Comparison of ENCODE assay signal across 11 mouse cellular contexts in genomic region chr13:59468181-59468802, GRCm38 (mm10).
DNase-seq lines count a peak whose midpoint lies in the region; ATAC-seq lines count a peak whose summit lies in the region.
"Had no signal": no experiment of that assay in that cellular context is flagged by ENCODE, and none has a peak within 500 bp of the region (broad histone marks: within the 10 kb centered on the region; RNA-seq: fewer than 3 reads in every experiment).

No protein-coding gene starts in this region.

- H3K36me3 ChIP-seq in heart, embryonic 15.5 days = 0 out of 2 replicates have a peak, but pooled peaks cover 1% of the 10 kb centered on the region
- peaks cover 93% of the 10 kb centered on the region for H3K36me3 ChIP-seq in megakaryocyte, embryonic 14.5 days (replicated peaks; ENCODE audit: low read length)
- H3K36me3 ChIP-seq in embryonic facial prominence, embryonic 10.5 days (replicated peaks) = peaks cover 7% of the 10 kb centered on the region
- H3K36me3 ChIP-seq in stomach, embryonic 16.5 days (ENCODE audit: control insufficient read depth, insufficient read depth, low read length) = no peaks in the 10 kb centered on the region

- peaks cover 18% of the 10 kb centered on the region for H3K4me1 ChIP-seq in heart, embryonic 15.5 days (replicated peaks)
- peaks cover 7% of the 10 kb centered on the region; the same call in 1 of the 2 replicates for H3K4me1 ChIP-seq in megakaryocyte, embryonic 14.5 days
- H3K4me1 ChIP-seq in embryonic facial prominence, embryonic 10.5 days = no peaks in the 10 kb centered on the region
- no peaks in the 10 kb centered on the region for H3K4me1 ChIP-seq in stomach, embryonic 16.5 days (ENCODE audit: control insufficient read depth, insufficient read depth, low read length)
- H3K4me1 ChIP-seq: liver, embryonic 13.5 days; midbrain, embryonic 12.5 days had no signal

- H3K9me3 ChIP-seq in heart, embryonic 15.5 days (replicated peaks) = no peaks in the 10 kb centered on the region
- no peaks in the 10 kb centered on the region for H3K9me3 ChIP-seq in megakaryocyte, embryonic 14.5 days
- no peaks in the 10 kb centered on the region for H3K9me3 ChIP-seq in embryonic facial prominence, embryonic 10.5 days
- H3K9me3 ChIP-seq in stomach, embryonic 16.5 days (replicated peaks; ENCODE audit: control insufficient read depth, low read length) = no peaks in the 10 kb centered on the region
- H3K9me3 ChIP-seq: liver, embryonic 13.5 days; midbrain, embryonic 12.5 days; neural tube, embryonic 15.5 days had no signal

- no peak overlapping the region for H3K9ac ChIP-seq in heart, embryonic 15.5 days
- H3K9ac ChIP-seq in stomach, embryonic 16.5 days (ENCODE audit: low read length) = no peak overlapping the region
- H3K9ac ChIP-seq: liver, embryonic 13.5 days; midbrain, embryonic 12.5 days had no signal

- intact Hi-C loops in heart, postnatal 36 days (cut with DNase I) = no loop called here

- H3K27ac ChIP-seq in heart, embryonic 15.5 days = peak overlapping the region; percentile 71
- H3K27ac ChIP-seq in embryonic facial prominence, embryonic 10.5 days (replicated peaks) = 0 out of 2 replicates have a peak overlapping the region, but pooled peaks have one; percentile 14
- no peak overlapping the region for H3K27ac ChIP-seq in stomach, embryonic 16.5 days (ENCODE audit: low read length)
- H3K27ac ChIP-seq: liver, embryonic 13.5 days; midbrain, embryonic 12.5 days; neural tube, embryonic 15.5 days had no signal

- H3K4me3 ChIP-seq in heart, embryonic 15.5 days = no peak overlapping the region
- H3K4me3 ChIP-seq in megakaryocyte, embryonic 14.5 days (replicated peaks) = peak overlapping the region; percentile 13
- H3K4me3 ChIP-seq in embryonic facial prominence, embryonic 10.5 days = no peak overlapping the region
- no peak overlapping the region for H3K4me3 ChIP-seq in stomach, embryonic 16.5 days (replicated peaks; ENCODE audit: low read length)
- H3K4me3 ChIP-seq: liver, embryonic 13.5 days; midbrain, embryonic 12.5 days; neural tube, embryonic 15.5 days had no signal

- DNase-seq in heart, postnatal 36 days = no peak
- DNase-seq in embryonic facial prominence, embryonic 10.5 days (ENCODE audit: low spot score) = no peak
- no peak for DNase-seq in embryo, embryonic 10 days (ENCODE audit: low spot score)
- DNase-seq: liver, embryonic 13.5 days; thymus, postnatal 4 days had no signal

- H3K27me3 ChIP-seq in heart, embryonic 15.5 days = no peaks in the 10 kb centered on the region
- no peaks in the 10 kb centered on the region for H3K27me3 ChIP-seq in megakaryocyte, embryonic 14.5 days (replicated peaks)
- H3K27me3 ChIP-seq in embryonic facial prominence, embryonic 10.5 days (replicated peaks; ENCODE audit: low read depth, poor library complexity, severe bottlenecking) = no peaks in the 10 kb centered on the region
- H3K27me3 ChIP-seq in stomach, embryonic 16.5 days (ENCODE audit: control insufficient read depth, insufficient read depth, low read length) = no peaks in the 10 kb centered on the region
- H3K27me3 ChIP-seq: liver, embryonic 13.5 days; midbrain, embryonic 12.5 days; neural tube, embryonic 15.5 days had no signal

- WGBS in heart, embryonic 15.5 days = 74% methylated on average over 8 of the region's 8 CpGs
- whole genome bisulfite sequencing in embryonic facial prominence, embryonic 10.5 days = 87% methylated on average over 8 of the region's 8 CpGs
- 74% methylated on average over 8 of the region's 8 CpGs for WGBS in stomach, embryonic 16.5 days

- no peak for ATAC-seq in heart, embryonic 15.5 days (replicated peaks; ENCODE audit: insufficient number of reproducible peaks, insufficient read depth, low FRiP score, low read depth)
- no peak for ATAC-seq in megakaryocyte, adult 5-6 weeks (ENCODE audit: poor library complexity, severe bottlenecking)
- peak; percentile 58; the same call in 1 of the 2 replicates for ATAC-seq in stomach, embryonic 16.5 days (ENCODE audit: insufficient read depth, low FRiP score)

- peak overlapping the region; percentile 7; the same call in 1 of the 2 replicates for H3K4me2 ChIP-seq in heart, embryonic 15.5 days
- H3K4me2 ChIP-seq in stomach, embryonic 16.5 days (ENCODE audit: low read depth, low read length) = no peak overlapping the region
- H3K4me2 ChIP-seq: liver, embryonic 13.5 days; midbrain, embryonic 12.5 days; neural tube, embryonic 15.5 days had no signal
